Mouse (Mus musculus): ENCODE measurements around the gene Kcna7. TPM values are rescaled to one million over a fixed set of nuclear protein-coding genes. Genes with fewer than 3 reads are reported as not detected.

Gene Kcna7
- polyA plus RNA-seq, 1 experiment from 2014 or later = not detected

DNA sequence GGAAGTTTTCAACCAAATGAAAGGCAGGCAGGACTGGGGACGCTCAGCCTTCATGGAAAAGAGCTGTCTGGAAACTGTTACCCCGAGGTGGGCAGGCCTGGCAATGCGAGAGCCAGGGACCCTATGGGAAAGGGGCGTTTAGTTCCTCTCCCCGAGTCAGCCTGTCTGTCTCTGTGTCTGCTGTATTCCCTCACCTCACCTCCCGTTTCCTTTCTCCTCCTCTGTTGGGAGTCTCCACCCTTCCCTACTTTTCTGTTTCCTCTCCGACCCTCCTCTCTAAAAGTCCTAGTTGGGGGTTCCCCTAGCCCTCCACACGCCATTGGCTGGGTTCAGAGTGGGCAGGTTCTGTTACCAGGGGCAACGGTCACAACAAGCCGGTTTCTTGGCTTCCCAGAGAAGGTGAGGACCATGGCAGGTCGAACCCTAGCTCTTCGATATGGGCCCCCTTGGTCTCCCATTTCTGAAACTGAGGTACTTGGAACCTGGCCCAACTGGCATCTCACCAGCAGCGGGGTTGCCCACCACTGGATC, 12.6 kb downstream of the Kcna7 start:
- H3K4me3 ChIP-seq = 0 out of 2 replicates have a peak overlapping the region, but pooled peaks have one; percentile 4
- 13% methylated on average over 13 of the region's 13 CpGs for WGBS

DNA sequence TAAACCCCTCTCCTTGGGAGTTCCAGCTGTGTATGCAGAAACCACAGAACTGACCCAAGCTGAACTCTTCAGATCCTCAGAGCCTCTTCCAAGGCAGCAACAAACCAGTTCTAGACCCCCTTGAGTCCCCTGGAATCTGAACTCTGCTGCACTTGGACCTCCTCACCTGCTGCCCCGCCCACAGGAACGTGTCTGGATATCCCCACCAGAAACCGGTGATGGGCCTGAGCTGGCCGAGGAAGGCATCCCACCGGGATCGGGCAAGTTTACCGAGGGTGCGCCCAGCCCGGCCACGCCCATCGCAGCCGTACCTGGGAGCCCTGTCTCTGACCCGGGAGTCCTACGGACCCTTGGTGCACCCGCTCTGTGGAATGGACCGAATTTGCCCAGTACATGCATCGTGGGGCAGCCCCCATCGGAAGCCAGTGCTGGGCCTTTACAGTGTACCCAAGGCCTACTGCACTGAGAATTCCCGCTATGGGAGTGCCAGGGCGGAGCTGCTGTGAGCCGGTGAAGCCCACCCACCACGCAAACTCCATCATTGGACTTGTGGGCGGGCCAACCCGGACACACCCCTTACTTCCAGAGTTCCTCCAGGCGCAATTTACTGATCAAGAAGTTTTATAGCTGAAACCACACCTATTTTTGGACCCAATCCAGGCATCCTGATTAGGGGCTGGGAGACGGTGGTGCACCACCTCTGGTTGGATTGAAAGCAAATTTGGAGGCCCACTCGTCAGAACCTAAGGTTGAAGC, 14.6 kb downstream of the Kcna7 start:
- Histone ChIP-seq H3K9me3 (replicated peaks) (no peaks in the 10 kb centered on the region), H3K36me3 (peaks cover 51% of the 10 kb centered on the region), H3K27ac (replicated peaks) (no peak overlapping the region), H3K27me3 (ENCODE audit: low read depth, poor library complexity, severe bottlenecking) (peaks cover 70% of the 10 kb centered on the region), H3K4me1 (peaks cover 27% of the 10 kb centered on the region), H3K4me3 (no peak overlapping the region)
- no peak for DNase-seq (ENCODE audit: low spot score)
- 15% methylated on average over 27 of the region's 27 CpGs for WGBS

More for the DNA sequence above, 12.6 kb downstream of the Kcna7 start:
- Histone ChIP-seq H3K9me3 (replicated peaks) (no peaks in the 10 kb centered on the region), H3K27ac (replicated peaks) (no peak overlapping the region), H3K36me3 (peaks cover 31% of the 10 kb centered on the region), H3K27me3 (ENCODE audit: low read depth, poor library complexity, severe bottlenecking) (peaks cover 90% of the 10 kb centered on the region), H3K4me1 (peaks cover 44% of the 10 kb centered on the region)
- no peak for DNase-seq (ENCODE audit: low spot score)

DNA sequence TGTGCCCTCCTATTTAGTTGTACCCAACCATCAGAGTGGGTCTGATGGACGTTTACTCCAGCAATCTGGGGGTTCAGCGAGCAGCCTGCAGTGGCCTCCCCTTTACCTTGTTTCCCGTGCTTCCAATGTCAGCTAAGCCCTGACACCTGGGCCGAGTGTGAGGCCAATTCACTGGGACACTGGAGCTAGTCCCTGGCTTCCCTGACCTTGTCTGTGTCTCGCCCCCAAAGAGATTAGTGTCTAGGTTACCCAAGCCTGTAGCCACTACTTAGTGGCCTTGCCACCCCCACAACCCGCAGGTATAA, 15.1 kb downstream of the Kcna7 start, which contains the start of gene Lhb:
Lhb (plus strand) TSS at position 206 of the 305 bp plus-strand sequence.
- 60% methylated on average over 6 of the region's 6 CpGs for WGBS
- Histone ChIP-seq H3K4me1 (peaks cover 24% of the 10 kb centered on the region), H3K27me3 (ENCODE audit: low read depth, poor library complexity, severe bottlenecking) (peaks cover 65% of the 10 kb centered on the region), H3K36me3 (peaks cover 56% of the 10 kb centered on the region), H3K9me3 (replicated peaks) (no peaks in the 10 kb centered on the region), H3K4me3 (no peak within 1 kb of the TSS), H3K27ac (replicated peaks) (no peak within 1 kb of the TSS)
- DNase-seq (ENCODE audit: low spot score) = no peak

DNA sequence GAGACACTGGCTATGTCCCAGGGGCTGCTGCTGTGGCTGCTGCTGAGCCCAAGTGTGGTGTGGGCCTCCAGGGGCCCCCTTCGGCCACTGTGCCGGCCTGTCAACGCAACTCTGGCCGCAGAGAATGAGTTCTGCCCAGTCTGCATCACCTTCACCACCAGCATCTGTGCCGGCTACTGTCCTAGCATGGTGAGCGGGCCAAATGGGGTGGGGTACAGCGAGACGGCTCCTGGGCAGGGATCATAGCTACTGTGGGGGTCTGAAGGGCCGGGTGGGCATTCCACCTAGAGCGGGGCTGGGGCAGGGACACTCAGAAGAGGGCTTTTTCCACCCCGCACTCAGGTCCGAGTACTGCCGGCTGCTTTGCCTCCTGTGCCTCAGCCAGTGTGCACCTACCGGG, 15.7 kb downstream of the Kcna7 start:
- Histone ChIP-seq H3K27ac (replicated peaks) (no peak overlapping the region), H3K4me3 (no peak overlapping the region), H3K27me3 (ENCODE audit: low read depth, poor library complexity, severe bottlenecking) (peaks cover 59% of the 10 kb centered on the region), H3K9me3 (replicated peaks) (no peaks in the 10 kb centered on the region), H3K4me1 (peaks cover 21% of the 10 kb centered on the region), H3K36me3 (peaks cover 63% of the 10 kb centered on the region)
- no peak for DNase-seq (ENCODE audit: low spot score)
- 92% methylated on average over 14 of the region's 14 CpGs for WGBS

DNA sequence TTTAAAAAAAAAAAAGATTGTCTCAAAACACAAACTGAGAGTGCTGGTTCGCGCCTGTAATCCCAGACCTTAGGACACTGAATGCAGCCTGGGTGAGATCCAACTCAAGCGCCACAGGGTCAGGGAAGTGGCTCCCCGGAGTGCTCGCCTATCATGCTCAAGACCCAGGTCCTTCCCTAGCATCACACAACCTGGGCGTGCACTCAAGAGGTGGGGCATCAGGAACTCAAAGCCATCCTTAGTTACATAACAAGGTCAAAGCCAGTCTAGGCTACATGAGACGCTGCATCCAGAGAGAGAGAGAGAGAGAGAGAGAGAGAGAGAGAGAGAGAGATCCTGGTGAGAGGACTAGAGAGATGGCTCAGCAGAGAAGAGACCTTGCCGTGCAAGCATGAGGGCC, 21.1 kb downstream of the Kcna7 start:
- Histone ChIP-seq H3K36me3 (peaks cover 100% of the 10 kb centered on the region), H3K9me3 (replicated peaks) (no peaks in the 10 kb centered on the region), H3K4me3 (no peak overlapping the region), H3K27ac (replicated peaks) (no peak overlapping the region), H3K27me3 (ENCODE audit: low read depth, poor library complexity, severe bottlenecking) (peaks cover 5% of the 10 kb centered on the region), H3K4me1 (no peaks in the 10 kb centered on the region)
- DNase-seq (ENCODE audit: low spot score) = no peak
- 97% methylated on average over 8 of the region's 8 CpGs for WGBS

DNA sequence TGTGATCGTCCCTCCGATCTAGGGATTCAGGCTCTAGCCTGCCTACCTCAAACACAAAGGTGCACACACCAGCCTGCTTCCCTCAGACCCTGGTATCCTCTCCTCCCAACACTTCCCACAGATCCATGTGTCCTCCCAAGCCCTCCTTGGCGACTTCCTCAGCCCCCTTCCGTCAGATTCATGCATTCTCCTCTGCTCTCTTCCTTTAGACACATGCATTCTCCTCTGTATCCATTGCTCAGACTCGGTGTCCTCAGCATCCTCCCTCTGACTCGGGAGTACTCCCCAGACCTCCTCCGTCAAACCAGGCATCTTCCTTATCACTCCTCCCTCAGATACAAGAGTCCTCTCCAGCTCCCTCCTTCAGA, 28.4 kb downstream of the Kcna7 start:
- no peaks in the 10 kb centered on the region for H3K27me3 ChIP-seq (ENCODE audit: low read depth, poor library complexity, severe bottlenecking)
- under 1% methylated on average over 7 of the region's 7 CpGs for WGBS
- H3K4me3 ChIP-seq = peak overlapping the region; percentile 96
- DNase-seq (ENCODE audit: low spot score) = no peak
- peak overlapping the region; percentile 92 for H3K27ac ChIP-seq (replicated peaks)
- H3K9me3 ChIP-seq (replicated peaks) = no peaks in the 10 kb centered on the region
- H3K4me1 ChIP-seq = peaks cover 50% of the 10 kb centered on the region
- H3K36me3 ChIP-seq = peaks cover 47% of the 10 kb centered on the region

DNA sequence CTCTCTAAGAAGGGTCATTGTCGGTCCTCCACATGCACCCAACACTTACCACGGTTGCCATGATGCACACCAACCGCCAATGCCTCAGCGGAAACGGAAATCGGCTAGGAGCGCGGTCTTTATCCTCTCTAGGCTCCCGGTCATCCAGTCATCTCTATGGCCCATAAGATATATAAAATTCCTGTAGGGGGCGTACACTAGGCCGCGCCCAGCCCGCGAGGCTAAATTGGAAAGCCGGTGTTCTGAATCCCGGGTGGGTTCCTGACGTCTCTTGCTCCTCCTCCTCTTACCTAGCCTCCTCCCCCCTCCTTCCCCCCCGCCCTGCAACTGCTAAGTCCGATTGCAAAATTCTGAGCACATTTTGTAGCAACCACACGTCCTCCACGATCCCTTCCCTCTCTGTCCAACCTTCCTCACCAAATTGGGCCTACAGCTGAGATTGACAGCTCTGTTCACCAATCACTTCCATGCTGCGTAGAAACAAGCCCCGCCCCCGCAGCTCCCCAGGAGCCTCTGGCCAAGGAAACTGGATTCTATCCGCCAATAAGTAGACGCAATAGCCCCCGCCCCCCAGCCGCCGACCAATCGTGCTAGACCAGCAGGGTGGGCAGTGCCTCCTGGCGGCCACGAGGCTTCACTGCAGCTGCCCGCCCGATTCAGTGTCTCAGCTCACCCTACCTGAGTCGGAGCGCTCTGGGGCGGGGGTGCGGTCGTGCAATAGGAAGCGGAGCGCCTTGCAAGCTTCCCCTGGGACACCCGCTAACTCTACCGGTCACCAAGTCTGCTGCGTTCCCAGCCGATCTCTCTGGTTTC, 29.0 kb downstream of the Kcna7 start, which contains the start of gene Gys1:
Gys1 (plus strand) TSS at position 642 of the 813 bp plus-strand sequence.
- WGBS = under 1% methylated on average over 45 of the region's 45 CpGs
- peak within 1 kb of the TSS; percentile 96 for H3K4me3 ChIP-seq
- H3K27me3 ChIP-seq (ENCODE audit: low read depth, poor library complexity, severe bottlenecking) = no peaks in the 10 kb centered on the region
- peaks cover 43% of the 10 kb centered on the region for H3K36me3 ChIP-seq
- H3K27ac ChIP-seq (replicated peaks) = peak within 1 kb of the TSS; percentile 92
- DNase-seq (ENCODE audit: low spot score) = peak; percentile 100
- H3K9me3 ChIP-seq (replicated peaks) = no peaks in the 10 kb centered on the region
- H3K4me1 ChIP-seq = peaks cover 50% of the 10 kb centered on the region

DNA sequence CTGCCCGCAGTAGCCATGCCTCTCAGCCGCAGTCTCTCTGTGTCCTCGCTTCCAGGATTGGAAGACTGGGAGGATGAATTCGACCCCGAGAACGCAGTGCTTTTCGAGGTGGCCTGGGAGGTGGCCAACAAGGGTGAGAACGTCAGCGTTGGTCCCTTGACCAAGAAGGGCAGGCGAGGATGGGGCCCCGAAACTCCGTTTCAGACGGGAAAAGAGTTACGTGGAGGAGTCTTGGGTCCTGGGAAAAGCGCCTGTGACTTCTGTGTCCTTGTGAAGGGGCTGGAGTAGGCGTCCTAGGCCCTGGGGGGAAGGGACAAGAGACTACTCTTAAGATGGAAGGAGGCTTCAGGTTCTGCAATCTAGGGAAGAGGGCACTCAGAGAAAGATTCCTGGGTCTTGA, 29.6 kb downstream of the Kcna7 start:
- H3K4me3 ChIP-seq = peak overlapping the region; percentile 96
- H3K27ac ChIP-seq (replicated peaks) = peak overlapping the region; percentile 92
- peaks cover 50% of the 10 kb centered on the region for H3K4me1 ChIP-seq
- peaks cover 43% of the 10 kb centered on the region for H3K36me3 ChIP-seq
- WGBS = 4% methylated on average over 16 of the region's 16 CpGs
- no peak for DNase-seq (ENCODE audit: low spot score)
- H3K27me3 ChIP-seq (ENCODE audit: low read depth, poor library complexity, severe bottlenecking) = no peaks in the 10 kb centered on the region
- H3K9me3 ChIP-seq (replicated peaks) = no peaks in the 10 kb centered on the region

DNA sequence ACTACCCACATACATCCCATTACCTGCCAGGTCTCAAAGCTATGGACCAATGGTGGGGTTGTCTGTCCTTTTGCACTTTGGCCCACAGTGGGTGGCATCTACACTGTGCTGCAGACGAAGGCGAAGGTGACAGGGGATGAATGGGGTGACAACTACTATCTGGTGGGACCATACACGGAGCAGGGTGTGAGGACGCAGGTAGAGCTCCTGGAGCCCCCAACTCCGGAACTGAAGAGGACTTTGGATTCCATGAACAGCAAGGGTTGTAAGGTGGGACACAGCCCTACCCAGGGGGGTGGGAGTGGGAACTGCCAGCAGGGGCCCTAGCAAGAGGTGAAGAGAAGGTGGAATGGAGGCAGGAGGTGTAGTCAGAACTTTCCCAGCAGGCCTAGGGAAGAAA, 31.0 kb downstream of the Kcna7 start:
- Histone ChIP-seq H3K4me3 (peak overlapping the region; percentile 96; the same call in 1 of the 2 replicates), H3K4me1 (peaks cover 50% of the 10 kb centered on the region)
- WGBS = 93% methylated on average over 5 of the region's 5 CpGs

DNA sequence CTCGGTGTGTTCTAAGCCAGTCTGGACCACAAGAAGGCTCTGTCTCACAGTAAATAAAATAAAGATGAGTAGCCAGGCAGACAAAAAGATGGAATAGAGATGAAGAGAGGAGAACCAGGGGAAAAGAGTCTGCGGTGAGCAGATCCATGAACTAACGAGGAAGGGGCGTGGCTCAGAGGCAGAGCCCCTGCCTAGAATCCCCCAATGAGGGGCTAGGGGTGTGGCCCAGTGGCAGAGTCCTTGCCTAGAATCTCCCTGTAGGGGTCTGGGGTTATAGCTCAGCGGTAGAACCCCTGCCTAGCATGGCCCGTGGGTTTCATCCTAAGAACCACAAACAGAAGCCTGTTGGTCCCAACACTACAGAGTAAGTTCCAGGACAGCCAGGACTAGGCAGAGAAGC, 31.6 kb downstream of the Kcna7 start:
- H3K4me3 ChIP-seq = peak overlapping the region; percentile 3; the same call in 1 of the 2 replicates
- 27% methylated on average over 6 of the region's 6 CpGs for WGBS
- no peak overlapping the region for H3K27ac ChIP-seq (replicated peaks)
- H3K9me3 ChIP-seq (replicated peaks) = no peaks in the 10 kb centered on the region
- no peaks in the 10 kb centered on the region for H3K27me3 ChIP-seq (ENCODE audit: low read depth, poor library complexity, severe bottlenecking)
- peaks cover 50% of the 10 kb centered on the region for H3K4me1 ChIP-seq
- no peak for DNase-seq (ENCODE audit: low spot score)
- peaks cover 43% of the 10 kb centered on the region for H3K36me3 ChIP-seq

More for the DNA sequence above, 31.0 kb downstream of the Kcna7 start:
- Histone ChIP-seq H3K27me3 (ENCODE audit: low read depth, poor library complexity, severe bottlenecking) (no peaks in the 10 kb centered on the region), H3K9me3 (replicated peaks) (no peaks in the 10 kb centered on the region), H3K36me3 (peaks cover 43% of the 10 kb centered on the region), H3K27ac (replicated peaks) (no peak overlapping the region)
- DNase-seq (ENCODE audit: low spot score) = no peak

GRCm38 (mm10) chr7:45437521-45438276, 32.2 kb downstream of the Kcna7 start, which contains the start of gene Ruvbl2:
Ruvbl2 (minus strand) TSS chr7:45438096.
- 18% methylated on average over 19 of the region's 19 CpGs for WGBS
- no peaks in the 10 kb centered on the region for H3K9me3 ChIP-seq (replicated peaks)
- no peak within 1 kb of the TSS for H3K27ac ChIP-seq (replicated peaks)
- H3K4me3 ChIP-seq = peak within 1 kb of the TSS; percentile 3; the same call in 1 of the 2 replicates
- no peaks in the 10 kb centered on the region for H3K27me3 ChIP-seq (ENCODE audit: low read depth, poor library complexity, severe bottlenecking)
- no peak for DNase-seq (ENCODE audit: low spot score)
- H3K36me3 ChIP-seq = peaks cover 41% of the 10 kb centered on the region
- peaks cover 46% of the 10 kb centered on the region for H3K4me1 ChIP-seq
